Mouse (Mus musculus) ES-Bruce4 (cell line): ENCODE measurements at regions not wholly inside any gene's neighbourhood (a gene's known extent, or its start where the extent isn't known, plus 50 kb on each side); places are given as distances from the start of the nearest gene placed in this dataset.

Experiments
- H3K27ac ChIP-seq: 2 replicates; pipeline ENCODE4 v1.5.1; 2012; ENCODE audit warnings: low read length, inconsistent platforms; ENCODE audit not compliant: insufficient read depth
- H3K27me3 ChIP-seq: 2 replicates; pipeline ENCODE4 v1.6.1; 2012; ENCODE audit warnings: mild to moderate bottlenecking, low read length, inconsistent platforms; ENCODE audit not compliant: control insufficient read depth, poor library complexity, insufficient read depth, severe bottlenecking
- H3K36me3 ChIP-seq: 2 replicates; pipeline ENCODE4 v1.6.1; 2012; ENCODE audit warnings: inconsistent platforms, mild to moderate bottlenecking, low read length, moderate library complexity; ENCODE audit not compliant: control insufficient read depth, poor library complexity, insufficient read depth, severe bottlenecking
- H3K4me1 ChIP-seq: one replicate; pipeline ENCODE4 v1.8.1; 2011; ENCODE audit warnings: low read length; ENCODE audit not compliant: control insufficient read depth, insufficient read depth
- H3K4me3 ChIP-seq: 2 replicates; pipeline ENCODE4 v1.5.1; 2011; ENCODE audit warnings: low read depth, mild to moderate bottlenecking, low read length
- H3K9ac ChIP-seq: 2 replicates; pipeline ENCODE4 v1.6.1; 2012; ENCODE audit warnings: low read depth, mild to moderate bottlenecking, inconsistent platforms; ENCODE audit not compliant: poor library complexity, severe bottlenecking
- H3K9me3 ChIP-seq: replicated peaks from 2 replicates; pipeline ENCODE4 v1.6.1; 2012; ENCODE audit warnings: mild to moderate bottlenecking, low read length, inconsistent platforms; ENCODE audit not compliant: control insufficient read depth, poor library complexity, insufficient read depth, severe bottlenecking
- CTCF ChIP-seq: IDR thresholded peaks from one replicate; pipeline ENCODE4 v1.8.1; 2011; ENCODE audit warnings: low read depth, low read length
- EP300 ChIP-seq: IDR thresholded peaks from 2 replicates; pipeline ENCODE4 v1.6.1; 2011; ENCODE audit warnings: low read depth, low read length; ENCODE audit not compliant: insufficient read depth
- POLR2A ChIP-seq: IDR thresholded peaks from one replicate; pipeline ENCODE4 v1.8.1; 2011; ENCODE audit warnings: low read length; ENCODE audit not compliant: insufficient read depth

GRCm38 (mm10) chr13:44293736-44294416, 435.4 kb upstream of the Jarid2 start:
- no peak overlapping the region for H3K4me3 ChIP-seq
- peaks cover 4% of the 10 kb centered on the region for H3K9me3 ChIP-seq
- no peak overlapping the region for H3K9ac ChIP-seq
- no peak overlapping the region for H3K27ac ChIP-seq
- TF ChIP-seq POLR2A (no peak), EP300 (no peak), CTCF (no peak)
- H3K36me3 ChIP-seq = no peaks in the 10 kb centered on the region
- no peaks in the 10 kb centered on the region for H3K27me3 ChIP-seq
- no peaks in the 10 kb centered on the region for H3K4me1 ChIP-seq

GRCm38 (mm10) chr13:44295621-44296020, 433.7 kb upstream of the Jarid2 start:
- TF ChIP-seq CTCF = no peak
- TF ChIP-seq EP300 = no peak
- TF ChIP-seq POLR2A = no peak
- no peak overlapping the region for H3K9ac ChIP-seq
- no peak overlapping the region for H3K4me3 ChIP-seq
- no peaks in the 10 kb centered on the region for H3K27me3 ChIP-seq
- no peaks in the 10 kb centered on the region; the same call in 1 of the 2 replicates for H3K9me3 ChIP-seq
- H3K4me1 ChIP-seq = no peaks in the 10 kb centered on the region
- H3K36me3 ChIP-seq = no peaks in the 10 kb centered on the region
- no peak overlapping the region for H3K27ac ChIP-seq

GRCm38 (mm10) chr13:44300611-44301010, 428.7 kb upstream of the Jarid2 start:
- no peak overlapping the region for H3K9ac ChIP-seq
- no peaks in the 10 kb centered on the region for H3K36me3 ChIP-seq
- no peak overlapping the region for H3K27ac ChIP-seq
- H3K4me3 ChIP-seq = no peak overlapping the region
- no peaks in the 10 kb centered on the region; the same call in 1 of the 2 replicates for H3K9me3 ChIP-seq
- no peaks in the 10 kb centered on the region for H3K4me1 ChIP-seq
- TF ChIP-seq POLR2A (no peak), CTCF (no peak), EP300 (no peak)
- H3K27me3 ChIP-seq = no peaks in the 10 kb centered on the region

GRCm38 (mm10) chr13:44301215-44301614, 428.1 kb upstream of the Jarid2 start:
- no peak for TF ChIP-seq POLR2A
- TF ChIP-seq EP300 = no peak
- no peak for TF ChIP-seq CTCF
- Histone ChIP-seq H3K4me1 (no peaks in the 10 kb centered on the region), H3K9me3 (no peaks in the 10 kb centered on the region; the same call in 1 of the 2 replicates), H3K27me3 (no peaks in the 10 kb centered on the region), H3K9ac (no peak overlapping the region), H3K36me3 (no peaks in the 10 kb centered on the region), H3K4me3 (no peak overlapping the region), H3K27ac (no peak overlapping the region)

GRCm38 (mm10) chr13:44301936-44302335, 427.3 kb upstream of the Jarid2 start:
- H3K27ac ChIP-seq = no peak overlapping the region
- H3K4me1 ChIP-seq = no peaks in the 10 kb centered on the region
- no peaks in the 10 kb centered on the region for H3K36me3 ChIP-seq
- TF ChIP-seq CTCF (no peak), EP300 (no peak), POLR2A (no peak)
- no peak overlapping the region for H3K4me3 ChIP-seq
- no peak overlapping the region for H3K9ac ChIP-seq
- H3K9me3 ChIP-seq = no peaks in the 10 kb centered on the region; the same call in 1 of the 2 replicates
- no peaks in the 10 kb centered on the region for H3K27me3 ChIP-seq

GRCm38 (mm10) chr13:44305134-44305991, 423.9 kb upstream of the Jarid2 start:
- no peaks in the 10 kb centered on the region for H3K27me3 ChIP-seq
- TF ChIP-seq CTCF = peak; percentile 77
- no peak for TF ChIP-seq POLR2A

More at GRCm38 (mm10) chr13:44305134-44305991, 423.9 kb upstream of the Jarid2 start:
- Histone ChIP-seq H3K9me3 (no peaks in the 10 kb centered on the region), H3K36me3 (no peaks in the 10 kb centered on the region), H3K4me1 (no peaks in the 10 kb centered on the region), H3K9ac (no peak overlapping the region), H3K27ac (no peak overlapping the region), H3K4me3 (no peak overlapping the region)
